Mouse (Mus musculus) brain, adult 2 months (tissue): ENCODE results near the gene Mrps2.
"Not testable (repeated sequence)": the region's sequence is repeated elsewhere in the genome, so short reads cannot be mapped to it uniquely, and the experiment has no call there.

ENCODE experiments used
- DNase-seq: peaks from one replicate; pipeline ENCODE4 v3.0.0; 2011; ENCODE audit warnings: low read depth, low spot score

Gene Mrps2

DNA sequence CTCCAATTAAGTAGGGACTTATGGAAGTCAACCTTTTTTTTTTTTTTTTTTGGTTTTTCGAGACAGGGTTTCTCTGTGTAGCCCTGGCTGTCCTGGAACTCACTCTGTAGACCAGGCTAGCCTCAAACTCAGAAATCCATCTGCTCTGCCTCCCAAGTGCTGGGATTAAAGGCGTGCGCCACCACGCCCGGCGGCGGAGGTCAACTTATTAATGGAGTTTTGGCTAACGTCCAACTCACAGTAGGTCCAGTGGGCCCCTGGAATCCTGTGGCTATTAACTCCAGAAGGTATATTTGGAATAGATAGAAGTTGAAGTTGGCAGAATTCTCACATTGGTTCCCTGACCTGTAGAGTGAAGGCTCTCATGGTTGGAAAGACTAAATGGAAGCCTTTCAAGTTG is 4.1 kb downstream of the Mrps2 start:
- not testable (repeated sequence) for DNase-seq

DNA sequence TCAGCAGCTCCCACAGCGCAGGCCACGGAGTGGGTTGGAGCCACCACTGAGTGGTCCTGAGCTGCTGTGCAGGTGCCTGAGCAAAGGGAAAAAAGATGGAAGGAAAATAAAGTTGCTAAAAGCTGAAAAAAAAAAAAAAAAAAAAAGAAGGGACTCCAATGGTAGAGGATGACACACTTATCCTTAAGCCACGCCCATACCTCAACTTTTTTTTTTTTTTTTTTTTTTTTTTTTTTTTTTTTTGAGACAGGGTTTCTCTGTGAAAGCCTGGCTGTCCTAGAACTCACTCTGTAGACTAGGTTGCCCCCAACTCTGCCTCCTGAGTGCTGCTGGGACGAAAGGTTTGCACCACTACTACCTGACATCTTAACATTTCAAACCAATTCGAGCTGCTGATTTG is 10.1 kb downstream of the Mrps2 start:
- DNase-seq: not testable (repeated sequence)

DNA sequence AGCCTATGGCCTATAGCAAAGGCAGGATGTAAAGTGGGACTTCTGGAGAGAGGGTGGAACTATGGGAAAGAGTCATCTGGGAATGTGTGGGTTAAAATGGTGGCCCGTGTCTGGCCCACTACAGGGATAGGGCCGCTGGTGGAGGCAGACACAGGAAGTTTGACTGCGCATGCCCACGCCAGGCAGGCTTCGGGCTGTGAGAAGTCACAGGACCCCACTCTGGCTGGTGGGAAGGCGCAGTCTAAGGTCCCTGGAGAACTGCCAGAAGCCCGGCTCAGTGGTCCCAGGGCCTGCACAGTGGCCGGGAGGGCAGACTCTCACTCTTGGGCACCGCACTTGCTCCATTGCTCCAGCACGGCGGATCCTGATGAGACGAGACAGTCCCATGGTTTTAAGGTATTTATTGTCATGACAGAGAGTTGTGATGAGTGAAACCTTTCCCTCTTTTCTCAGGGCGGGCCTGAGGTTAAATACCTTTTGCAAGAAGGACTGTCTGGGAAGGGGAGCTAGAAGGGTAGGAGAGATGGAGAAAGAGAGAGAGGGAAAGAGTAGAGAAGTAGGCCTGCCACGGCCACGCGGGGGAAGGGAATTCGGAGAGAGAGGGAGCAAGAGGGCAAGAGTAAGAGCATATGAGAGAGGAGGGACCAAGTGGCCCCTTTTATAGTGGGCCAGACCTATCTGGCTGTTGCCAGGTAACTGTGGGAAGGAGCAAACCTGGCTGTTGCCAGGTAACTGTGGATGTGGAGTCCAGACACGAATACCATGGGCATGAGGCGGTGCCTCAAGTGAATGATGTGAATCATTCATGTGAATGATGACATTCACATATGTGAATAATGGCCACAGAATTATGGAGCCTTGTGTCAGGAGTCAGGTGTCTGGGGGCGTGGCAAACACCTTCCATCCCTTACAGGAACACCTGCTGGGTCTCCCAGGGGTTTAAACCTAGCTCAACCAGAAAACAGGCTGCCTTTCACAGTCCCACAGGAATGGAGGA is 11.6 kb downstream of the Mrps2 start:
- peak; percentile 21 for DNase-seq

DNA sequence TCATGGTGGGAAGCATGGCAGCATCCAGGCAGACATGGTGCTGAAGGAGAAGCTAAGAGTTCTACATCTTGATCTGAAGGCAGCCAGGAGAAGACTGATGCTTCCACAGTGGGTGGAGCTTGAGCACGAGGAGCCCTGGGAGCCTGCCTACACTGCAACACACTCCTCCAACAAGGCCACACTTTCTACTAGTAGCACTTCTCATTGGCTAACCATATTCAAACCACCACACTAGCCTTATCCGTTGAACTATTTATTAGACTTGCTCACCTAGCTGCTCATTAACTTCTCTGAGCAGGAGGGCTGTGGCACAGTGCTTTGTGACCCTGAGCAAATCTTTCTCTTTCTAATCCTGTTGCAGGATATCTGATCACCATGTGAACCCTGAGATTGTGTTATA is 16.0 kb downstream of the Mrps2 start:
- no peak for DNase-seq

DNA sequence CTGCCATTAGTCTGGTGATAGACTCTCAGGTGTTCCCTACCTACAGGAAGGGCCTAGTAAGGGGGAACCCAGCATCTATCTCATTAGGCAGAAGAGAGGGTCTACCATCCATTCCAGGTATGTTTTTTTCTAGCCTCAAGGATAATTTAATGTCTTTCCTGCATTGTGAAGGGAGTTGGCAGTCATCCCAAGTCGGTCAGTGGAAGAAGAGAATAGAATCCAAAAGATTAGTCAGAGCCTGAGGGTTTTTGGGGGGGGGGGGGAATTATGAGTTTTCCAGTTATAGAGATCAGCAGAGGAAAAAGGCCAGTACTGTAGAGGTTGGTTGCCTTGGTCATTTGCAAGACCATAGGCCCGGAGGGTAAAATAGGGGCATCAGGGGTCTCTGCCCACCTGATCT is 26.7 kb downstream of the Mrps2 start:
- no peak for DNase-seq

DNA sequence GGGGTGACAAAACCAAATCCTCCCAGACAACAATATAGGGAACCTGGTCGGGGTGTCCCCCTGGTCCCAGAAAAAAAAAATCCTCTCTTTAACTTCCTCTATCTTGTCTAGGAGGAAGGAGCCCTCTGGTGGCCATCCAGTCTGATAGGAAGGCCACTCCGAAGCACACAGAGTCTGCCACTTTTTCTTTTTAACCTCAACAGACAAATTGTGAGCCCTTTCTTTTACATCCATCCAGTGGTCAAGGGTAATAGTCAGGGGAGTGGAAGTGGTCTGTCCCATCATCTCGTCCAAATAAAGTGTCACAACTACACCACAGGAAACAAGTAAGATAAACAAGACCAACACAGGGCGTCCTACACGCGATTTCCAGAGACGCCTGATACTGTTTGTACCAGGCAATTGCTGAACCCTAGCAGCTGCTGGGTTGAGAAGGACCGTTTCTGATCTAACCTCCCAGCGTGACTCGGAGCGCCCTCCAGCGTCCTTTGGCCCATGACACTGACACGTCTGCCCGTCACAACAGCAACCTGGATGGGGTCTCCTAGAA is 27.4 kb downstream of the Mrps2 start:
- DNase-seq: no peak

DNA sequence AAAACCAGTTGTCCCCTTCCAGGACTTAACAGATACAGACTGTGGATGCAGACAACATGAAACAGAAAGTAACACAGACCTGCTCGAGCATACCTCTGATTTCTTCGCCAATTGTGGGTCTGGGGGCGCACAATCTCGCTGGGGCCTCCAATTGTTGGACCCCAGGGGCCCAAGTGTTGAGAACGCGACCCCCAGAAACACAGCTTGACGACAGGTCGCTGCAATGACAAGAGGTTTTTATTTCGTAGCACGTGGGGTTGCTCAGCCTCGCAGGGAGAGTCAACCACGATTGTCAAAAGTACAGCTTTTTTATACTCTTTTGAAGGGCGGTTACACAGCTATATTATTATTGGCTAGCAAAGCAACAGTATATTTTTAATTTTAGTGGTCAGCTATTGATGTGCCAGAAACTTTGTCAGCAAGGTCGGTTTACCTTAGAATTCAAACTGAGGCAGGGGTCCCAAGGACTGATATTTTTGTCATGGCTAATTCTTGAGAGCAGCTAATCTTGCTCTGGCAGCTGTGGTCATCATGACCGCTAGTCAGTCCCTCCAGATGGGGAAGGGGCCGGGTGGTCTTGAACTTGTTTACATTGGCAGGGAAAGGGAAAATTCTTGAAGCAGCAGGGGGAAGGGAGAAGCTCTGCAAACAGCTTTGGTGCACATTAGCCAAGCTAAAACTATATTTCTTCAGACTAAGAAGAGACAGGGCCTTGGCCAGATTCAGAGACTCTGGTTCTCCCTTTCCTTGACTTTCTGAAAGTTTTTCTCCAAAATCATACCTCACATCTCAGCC is 28.1 kb downstream of the Mrps2 start:
- DNase-seq: no peak

DNA sequence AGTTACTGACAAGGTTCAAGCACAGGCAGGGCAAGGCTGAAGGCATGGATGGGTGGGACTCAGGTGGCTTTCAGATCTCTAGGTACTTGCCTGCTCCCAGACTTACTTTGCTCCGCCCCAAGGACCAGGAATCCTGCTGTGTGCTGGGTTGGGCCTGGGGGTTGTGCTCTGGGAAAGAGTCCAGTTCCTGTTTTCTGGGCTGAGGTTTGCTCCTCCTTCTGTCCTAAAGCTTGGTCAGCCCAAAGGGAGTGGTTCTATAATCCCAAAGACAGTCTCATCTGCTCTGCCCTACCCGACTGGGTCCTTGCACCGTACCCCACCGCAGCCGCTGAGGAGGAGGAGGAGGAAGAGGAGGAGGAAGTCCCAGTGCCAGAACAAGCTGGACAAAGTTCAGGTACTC is 28.8 kb downstream of the Mrps2 start, which contains the start of gene Gbgt1:
TSS of gene Gbgt1 (plus strand) at position 221 of the 400 bp plus-strand sequence.
- no peak for DNase-seq

DNA sequence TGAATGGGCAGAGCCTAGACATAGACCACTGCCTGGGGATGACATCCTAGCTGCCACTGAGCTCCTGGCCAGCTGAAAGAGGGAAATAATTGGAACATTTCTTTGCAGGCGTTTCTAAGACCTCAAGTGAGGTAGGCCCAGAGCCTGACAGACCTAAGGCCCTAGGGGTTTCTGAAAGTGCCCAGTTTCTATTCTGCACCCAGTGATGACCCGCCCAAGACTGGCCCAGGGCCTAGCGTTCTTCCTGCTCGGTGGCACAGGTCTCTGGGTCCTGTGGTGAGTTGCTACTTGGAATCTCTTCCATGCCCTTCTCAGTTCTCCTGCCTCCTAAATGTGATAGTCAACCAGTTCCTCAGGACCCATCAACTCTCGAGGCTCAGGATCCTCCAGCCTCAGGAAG is 29.7 kb downstream of the Mrps2 start:
- DNase-seq: no peak

DNA sequence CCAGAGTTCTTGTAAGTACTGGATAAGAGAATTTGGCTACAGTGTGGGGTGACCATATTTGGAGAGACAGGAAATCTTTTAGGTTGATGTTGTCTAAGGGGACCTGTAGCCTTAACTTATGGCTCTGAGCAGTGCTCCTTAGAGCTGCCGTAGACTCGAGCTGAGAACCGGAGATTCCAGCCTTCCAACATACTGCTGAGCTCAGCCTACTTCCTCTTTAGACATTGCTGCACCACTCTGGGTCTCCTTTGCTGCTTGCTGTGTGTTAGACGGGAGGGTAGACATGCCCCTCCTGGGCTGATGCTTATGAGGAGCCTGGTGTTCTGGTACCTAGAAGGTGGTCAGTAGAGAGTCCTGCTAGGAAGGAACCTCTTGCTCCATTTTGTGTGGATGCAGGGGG is 30.6 kb downstream of the Mrps2 start:
- DNase-seq: no peak

DNA sequence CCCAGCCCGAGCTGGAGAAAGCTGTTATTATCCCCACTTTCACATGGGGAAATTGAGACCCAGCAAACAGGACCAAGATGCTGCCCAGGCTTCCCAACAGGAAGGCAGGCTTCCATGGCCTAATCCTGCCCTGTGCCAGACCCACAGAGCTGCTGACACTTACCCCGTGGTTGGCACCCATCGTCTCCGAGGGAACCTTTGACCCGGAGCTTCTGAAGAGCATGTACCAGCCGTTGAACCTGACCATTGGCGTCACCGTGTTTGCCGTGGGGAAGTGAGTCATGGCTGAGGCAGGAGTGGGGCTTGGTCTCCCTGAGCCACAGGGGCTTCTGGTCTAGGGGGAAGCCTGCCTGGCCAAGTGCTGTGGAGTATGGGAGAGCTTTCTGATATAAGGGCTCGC is 35.1 kb downstream of the Mrps2 start:
- no peak for DNase-seq

DNA sequence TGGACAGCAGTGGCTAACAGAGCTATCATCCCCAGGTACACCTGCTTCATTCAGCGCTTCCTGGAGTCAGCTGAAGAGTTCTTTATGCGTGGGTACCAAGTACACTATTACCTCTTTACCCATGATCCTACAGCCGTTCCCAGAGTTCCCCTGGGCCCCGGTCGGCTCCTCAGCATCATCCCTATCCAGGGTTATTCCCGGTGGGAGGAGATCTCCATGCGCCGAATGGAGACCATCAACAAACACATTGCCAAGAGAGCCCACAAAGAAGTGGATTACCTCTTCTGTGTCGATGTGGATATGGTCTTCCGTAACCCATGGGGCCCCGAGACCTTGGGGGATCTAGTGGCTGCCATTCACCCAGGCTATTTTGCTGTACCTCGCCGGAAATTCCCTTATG is 36.8 kb downstream of the Mrps2 start:
- no peak for DNase-seq

DNA sequence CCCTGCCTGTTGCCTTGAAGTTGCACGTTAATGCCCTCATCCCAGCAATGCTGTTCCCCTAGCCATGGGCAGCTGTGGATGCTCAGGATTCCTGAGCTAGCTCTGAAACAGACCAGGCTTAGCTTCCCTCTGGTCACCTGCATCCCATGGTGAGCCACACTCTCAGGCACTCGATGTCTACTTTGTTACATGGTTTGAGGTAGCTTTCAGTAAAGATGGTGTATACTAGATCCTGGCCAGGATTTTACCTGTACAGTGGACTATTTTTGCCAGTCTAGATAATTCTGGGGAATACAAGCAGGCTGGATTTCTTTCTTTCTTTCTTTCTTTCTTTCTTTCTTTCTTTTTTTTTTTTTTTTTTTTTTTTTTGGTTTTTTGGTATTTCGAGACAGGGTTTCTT is 37.9 kb downstream of the Mrps2 start, which contains the start of gene Gm10134:
TSS of gene Gm10134 (plus strand) at position 301 of the 400 bp plus-strand sequence.
- DNase-seq: no peak

DNA sequence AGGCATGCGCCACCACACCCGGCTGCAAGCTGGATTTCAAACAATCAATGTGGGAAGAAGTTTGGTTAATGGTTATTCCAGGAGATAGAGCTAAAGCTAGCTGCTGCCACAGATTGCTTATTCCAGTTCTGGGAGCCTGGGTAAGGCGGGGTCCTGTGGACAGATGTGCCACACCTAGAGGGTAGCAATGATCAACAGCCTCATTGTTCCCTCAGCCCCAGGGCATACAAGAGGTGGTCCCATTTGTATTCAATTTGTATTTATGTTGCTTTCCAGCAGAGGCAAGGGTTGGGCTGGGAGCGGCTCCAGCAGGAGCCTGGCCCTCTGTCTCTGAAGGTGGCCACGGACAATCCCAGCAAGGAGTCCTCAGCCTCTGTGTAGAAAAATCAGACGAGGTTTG is 38.4 kb downstream of the Mrps2 start:
- no peak for DNase-seq

DNA sequence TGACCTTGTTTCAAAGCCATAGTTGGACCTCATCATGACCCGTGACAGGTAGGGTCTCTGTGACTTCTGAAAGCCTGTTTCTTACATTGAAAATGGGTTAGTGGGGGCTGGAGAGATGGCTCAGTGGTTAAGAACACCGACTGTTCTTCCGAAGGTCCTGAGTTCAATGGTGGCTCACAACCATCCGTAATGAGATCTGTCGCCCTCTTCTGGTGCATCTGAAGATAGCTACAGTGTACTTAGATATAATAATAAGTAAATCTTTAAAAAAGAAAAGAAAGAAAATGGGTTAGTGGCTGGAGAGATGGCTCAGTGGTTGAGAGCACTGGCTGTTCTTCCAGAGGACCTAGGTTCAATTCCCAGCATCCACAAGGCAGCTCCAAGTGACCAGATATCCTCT is 43.7 kb downstream of the Mrps2 start:
- not testable (repeated sequence) for DNase-seq

DNA sequence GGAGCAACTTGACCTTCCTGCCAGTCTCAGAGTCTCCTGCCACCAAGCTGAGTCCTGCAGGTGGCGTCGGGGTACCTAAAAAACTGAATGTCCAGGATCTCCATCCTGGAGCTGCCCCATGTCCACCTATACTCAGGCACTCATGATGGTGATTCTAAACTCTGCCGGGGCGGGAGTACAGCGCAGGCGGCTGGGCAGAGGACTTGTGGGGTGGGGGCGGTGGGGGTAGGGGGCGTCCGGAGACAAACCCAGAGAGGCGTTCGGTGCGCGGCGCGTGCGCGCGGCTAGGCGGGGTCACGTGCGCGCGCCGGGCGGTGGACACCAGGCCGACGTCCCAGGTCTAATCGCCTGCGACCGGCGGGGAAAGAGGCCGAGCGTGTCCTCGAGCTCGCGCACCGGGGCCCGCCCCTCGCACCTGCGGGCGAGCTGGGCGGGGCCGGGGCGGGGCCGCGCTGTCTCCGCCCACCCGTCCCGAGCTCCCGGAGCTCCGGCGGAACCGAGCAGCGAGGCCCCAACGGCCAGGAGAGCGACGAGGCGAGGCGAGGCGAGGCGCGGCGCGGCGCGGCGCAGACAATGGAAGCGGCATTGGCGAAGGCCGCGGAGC is 45.0 kb downstream of the Mrps2 start, which contains the start of gene Ralgds:
TSS of gene Ralgds (plus strand) at position 328 of the 604 bp plus-strand sequence.
- DNase-seq: peak; percentile 83

DNA sequence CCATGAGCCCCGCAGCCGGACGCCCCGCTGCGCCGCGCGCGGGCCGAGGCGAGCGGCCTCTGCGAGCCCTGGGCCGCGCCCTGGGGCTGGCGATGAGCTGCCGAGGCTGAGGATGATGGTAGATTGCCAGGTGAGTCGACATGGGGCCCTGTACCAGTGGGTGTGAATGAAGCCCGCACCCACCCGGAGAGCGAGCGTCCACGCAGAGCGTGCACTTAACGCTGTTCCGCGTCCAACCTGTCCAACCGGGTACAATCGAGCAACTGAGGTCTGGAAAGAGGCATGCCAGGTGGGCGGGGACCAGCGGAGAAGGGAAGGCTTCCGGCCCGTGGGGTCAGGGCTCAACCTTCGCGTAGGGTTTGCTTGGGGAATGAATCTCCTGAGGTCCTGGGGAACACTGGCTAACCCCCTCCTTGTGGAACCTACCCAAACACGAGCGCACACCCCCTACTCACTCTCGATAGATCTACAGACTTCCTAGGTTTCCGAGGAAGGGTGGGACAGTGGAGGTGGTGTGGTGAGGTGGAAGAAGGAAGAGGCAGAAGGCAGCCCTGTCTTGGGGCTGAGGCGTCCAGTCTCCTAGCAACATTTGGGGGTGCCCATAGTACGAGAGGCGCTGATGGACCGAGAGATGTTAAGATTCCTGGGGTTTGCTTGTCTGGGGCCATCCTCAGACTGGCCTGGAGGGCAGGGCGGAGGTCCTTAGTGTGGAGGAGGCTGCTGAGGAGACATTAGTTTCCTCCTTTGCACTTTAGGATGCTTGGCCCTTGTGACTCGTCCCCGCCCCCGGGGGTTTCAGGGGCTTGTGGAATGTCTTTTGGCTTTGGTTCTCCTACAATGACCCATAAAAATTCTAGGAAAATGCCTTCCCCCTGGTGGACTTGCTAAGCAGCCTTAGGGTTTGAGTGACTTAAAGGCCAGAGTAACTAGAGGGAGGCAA is 45.8 kb downstream of the Mrps2 start:
- no peak for DNase-seq

DNA sequence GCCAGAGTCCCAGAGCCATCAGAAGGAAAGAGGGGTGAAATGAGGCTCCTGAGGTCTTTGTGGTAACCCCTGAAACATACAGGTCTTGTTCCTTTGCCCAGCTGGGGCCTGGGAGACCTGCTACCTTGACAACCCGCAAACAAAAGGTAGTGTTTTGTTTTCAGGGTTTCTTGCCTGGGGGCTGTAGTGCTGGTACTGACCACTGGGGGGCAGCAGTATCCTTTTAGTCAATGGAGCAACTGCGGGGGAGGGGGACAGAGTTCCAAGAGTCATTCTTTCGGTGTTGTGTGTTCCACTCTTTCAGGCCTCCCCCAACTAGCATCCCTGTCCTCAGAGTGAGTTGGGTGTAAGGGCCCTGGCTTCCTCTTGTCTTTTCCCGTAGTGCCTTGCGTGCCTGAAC is 46.6 kb downstream of the Mrps2 start:
- DNase-seq: peak; percentile 91

DNA sequence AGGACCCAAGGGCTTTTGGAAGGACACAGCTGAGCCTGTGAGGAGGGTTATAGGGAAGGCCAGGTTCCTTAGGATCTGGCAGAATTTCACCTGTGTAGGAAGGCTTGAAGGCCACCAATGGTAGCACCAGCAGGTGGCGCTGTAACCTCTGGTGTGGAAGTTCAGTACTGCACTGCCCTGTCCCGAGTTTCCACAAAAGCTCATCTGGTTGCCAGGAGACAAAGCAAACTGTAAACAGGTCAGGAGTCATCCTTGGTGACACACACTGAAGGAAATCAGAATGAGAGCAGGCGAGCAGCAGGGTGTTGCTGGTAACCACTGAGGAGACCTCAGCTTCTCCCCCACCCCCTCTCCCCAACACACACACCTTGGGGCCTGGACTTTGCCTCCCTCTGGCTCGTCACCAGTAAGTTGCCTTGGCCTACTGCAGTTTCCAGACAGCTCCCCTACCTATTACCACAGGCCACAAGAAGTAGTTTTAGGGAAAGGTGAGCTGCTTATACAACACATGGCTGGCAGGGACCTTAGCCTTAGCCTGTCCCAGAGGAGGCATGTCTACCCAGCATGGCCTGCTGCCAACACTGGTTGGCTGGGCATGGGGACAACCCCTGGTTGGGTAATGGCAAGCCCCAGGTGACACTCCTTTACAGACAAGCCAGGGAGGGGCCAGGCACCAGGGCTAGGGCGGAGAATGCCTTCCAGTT is 49.5 kb downstream of the Mrps2 start:
- peak; percentile 93 for DNase-seq

DNA sequence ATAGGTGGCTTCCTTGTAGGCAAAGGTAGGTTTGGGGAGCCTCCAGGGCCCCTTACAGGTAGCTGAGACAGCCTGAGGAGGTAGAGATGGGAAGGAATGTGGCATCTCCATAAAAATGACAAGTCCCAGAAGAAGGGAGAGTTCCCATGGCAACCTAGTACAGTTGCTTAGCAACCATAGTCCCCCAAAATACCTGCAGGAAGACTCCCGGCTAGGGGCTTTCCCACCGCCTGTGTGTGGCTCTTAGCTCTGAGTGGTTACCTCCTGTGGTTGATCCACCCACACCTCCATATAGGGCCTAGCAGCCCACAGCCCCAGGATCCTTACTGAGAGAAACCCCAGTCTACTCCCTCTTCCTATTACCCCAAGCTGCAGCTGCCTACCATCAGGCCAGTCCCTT is 50.4 kb downstream of the Mrps2 start:
- peak; percentile 90 for DNase-seq
